Mouse (Mus musculus) midbrain, embryonic 14.5 days (tissue): Measurements from ENCODE around the gene Osbpl3. TPM values are rescaled to one million over a fixed set of nuclear protein-coding genes. Genes with fewer than 3 reads are reported as not detected.
A peak's percentile ranks its signal among the peaks of the same experiment; 100 is the strongest.

Experiments used
- ATAC-seq: fragments of 200-750 bp; cut with Nextera tagmentation; 2 replicates; pipeline ENCODE4 v1.8.0; 2017; ENCODE audit warnings: moderate number of reproducible peaks, moderate library complexity; ENCODE audit not compliant: low FRiP score, low TSS enrichment
- DNase-seq: peaks from one replicate; pipeline ENCODE4 v3.0.0-alpha.2; 2015
- H3K27ac ChIP-seq: fragments of 300-500 bp; sonication (generic); replicated peaks from 2 replicates; pipeline ENCODE4 v1.5.1; 2014; ENCODE audit warnings: mild to moderate bottlenecking, low read depth, low read length, moderate library complexity
- H3K27me3 ChIP-seq: fragments of 300-500 bp; sonication (generic); 2 replicates; pipeline ENCODE4 v1.6.1; 2014; ENCODE audit warnings: low read length, control low read depth, mixed read lengths; ENCODE audit not compliant: control insufficient read depth, insufficient read depth
- H3K36me3 ChIP-seq: fragments of 300-500 bp; sonication (generic); 2 replicates; pipeline ENCODE4 v1.6.1; 2014; ENCODE audit warnings: low read length, control low read depth; ENCODE audit not compliant: control insufficient read depth, insufficient read depth
- H3K4me1 ChIP-seq: fragments of 300-500 bp; sonication (generic); 2 replicates; pipeline ENCODE4 v1.6.1; 2014; ENCODE audit warnings: mild to moderate bottlenecking, antibody characterized with exemption, low read length, control low read depth; ENCODE audit not compliant: control insufficient read depth, insufficient read depth
- H3K4me2 ChIP-seq: fragments of 300-500 bp; sonication (generic); 2 replicates; pipeline ENCODE4 v1.6.1; 2014; ENCODE audit warnings: mild to moderate bottlenecking, low read length, moderate library complexity
- H3K4me3 ChIP-seq: fragments of 300-500 bp; sonication (generic); replicated peaks from 2 replicates; pipeline ENCODE4 v1.5.1; 2014; ENCODE audit warnings: low read depth, low read length
- H3K9ac ChIP-seq: fragments of 300-500 bp; sonication (generic); replicated peaks from 2 replicates; pipeline ENCODE4 v1.6.1; 2014; ENCODE audit warnings: mild to moderate bottlenecking, low read length, moderate library complexity
- H3K9me3 ChIP-seq: fragments of 300-500 bp; sonication (generic); 2 replicates; pipeline ENCODE4 v1.6.1; 2016; ENCODE audit warnings: low read length, control low read depth, mixed read lengths; ENCODE audit not compliant: control insufficient read depth
- WGBS: fragments of 180-500 bp; shearing (Covaris S2); extraction: QIAGEN DNeasy Blood & Tissue Kit; methylation state at CpG from one replicate; pipeline ENCODE4 v1.1.7; 2014; 5-methylcytosine and 5-hydroxymethylcytosine counted together
- polyA plus RNA-seq: library from polyadenylated mRNA; unstranded; fragments of >200 nt; fragmentation: Nextera tagmentation; extraction: Ambion mirVana; gene quantifications from 2 replicates; pipeline ENCODE4 v1.2.1, GENCODE M21; 2014

Gene Osbpl3
- polyA plus RNA-seq, 1 experiment from 2014 or later = 5.5 TPM

DNA sequence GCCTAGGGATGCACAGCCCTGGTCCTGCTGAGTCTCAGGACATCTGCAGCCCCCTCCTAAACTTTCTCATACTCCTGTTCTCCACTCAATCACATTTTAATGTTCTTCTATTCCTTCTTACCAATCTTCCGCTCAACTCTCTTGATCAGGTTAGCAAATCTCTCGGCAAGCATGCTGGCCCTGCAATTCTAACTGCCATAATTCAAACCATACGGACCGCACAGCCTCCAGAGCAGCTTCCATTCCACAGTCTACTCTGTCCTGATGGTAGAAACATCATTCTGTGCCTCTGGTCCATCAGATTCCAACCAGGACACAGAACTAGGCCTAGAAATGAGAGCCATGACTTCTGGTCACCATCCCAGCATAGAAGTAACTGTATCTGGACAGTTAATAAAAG lies 76.3 kb downstream of the Osbpl3 start:
- 95% methylated on average over 4 of the region's 4 CpGs for WGBS

DNA sequence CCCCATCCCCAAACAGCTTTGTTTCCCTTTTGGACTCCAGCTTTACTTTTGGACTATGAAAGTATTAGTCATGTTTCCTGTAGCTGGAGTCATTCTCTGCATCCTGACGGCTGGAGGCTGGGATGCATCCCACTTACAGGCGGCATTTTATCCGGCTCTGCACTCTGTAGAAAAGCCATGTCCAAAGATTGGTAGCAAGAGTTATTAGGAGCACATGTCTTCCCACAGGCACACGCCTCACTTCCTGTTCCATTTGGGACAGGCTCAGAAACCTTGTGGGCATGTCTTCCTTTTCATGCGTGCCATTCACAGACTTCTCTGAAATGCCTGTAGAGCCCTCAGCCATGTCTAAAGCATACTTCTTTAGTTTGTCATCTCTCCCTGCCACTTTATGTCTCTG lies 76.9 kb downstream of the Osbpl3 start:
- Histone ChIP-seq H3K4me3 (no peak overlapping the region), H3K4me2 (no peak overlapping the region), H3K4me1 (no peaks in the 10 kb centered on the region), H3K27ac (no peak overlapping the region), H3K36me3 (no peaks in the 10 kb centered on the region), H3K9ac (no peak overlapping the region), H3K9me3 (no peaks in the 10 kb centered on the region), H3K27me3 (no peaks in the 10 kb centered on the region)
- DNase-seq (no peak), ATAC-seq (no peak)
- WGBS = 88% methylated on average over 5 of the region's 5 CpGs

More for the DNA sequence above, 76.3 kb downstream of the Osbpl3 start:
- DNase-seq (no peak), ATAC-seq (no peak)
- Histone ChIP-seq H3K27me3 (no peaks in the 10 kb centered on the region), H3K9ac (no peak overlapping the region), H3K4me2 (no peak overlapping the region), H3K4me1 (no peaks in the 10 kb centered on the region), H3K9me3 (no peaks in the 10 kb centered on the region), H3K27ac (no peak overlapping the region), H3K36me3 (no peaks in the 10 kb centered on the region), H3K4me3 (no peak overlapping the region)

- Histone ChIP-seq H3K36me3 (no peaks in the 10 kb centered on the region), H3K9ac (no peak overlapping the region), H3K4me2 (no peak overlapping the region), H3K4me1 (0 out of 2 replicates have a peak, but pooled peaks cover 3% of the 10 kb centered on the region), H3K27ac (no peak overlapping the region), H3K27me3 (no peaks in the 10 kb centered on the region), H3K4me3 (no peak overlapping the region), H3K9me3 (no peaks in the 10 kb centered on the region)
- DNase-seq (no peak), ATAC-seq (no peak)
- 88% methylated on average over 21 of the region's 21 CpGs for WGBS
Measured at GRCm38 (mm10) chr6:50377742-50378720, 78.0 kb downstream of the Osbpl3 start.

DNA sequence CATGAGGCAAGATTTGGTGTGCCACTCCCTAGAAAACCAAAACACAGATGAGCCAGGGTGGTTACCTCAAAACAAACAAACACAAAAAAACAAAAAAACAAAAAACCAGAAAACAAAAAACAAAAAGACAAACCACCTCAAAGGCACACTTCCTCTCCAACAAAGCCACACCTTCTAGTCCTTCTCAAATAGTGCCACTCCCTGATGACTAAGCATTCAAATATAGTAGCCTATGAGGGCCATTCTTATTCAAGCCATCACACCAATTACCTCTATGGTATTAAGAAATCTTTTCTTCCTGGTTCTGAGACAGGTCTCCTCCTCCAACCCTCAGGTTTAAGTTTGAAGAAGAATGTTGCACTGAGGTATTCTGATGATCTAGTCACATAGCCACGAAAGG lies 79.3 kb downstream of the Osbpl3 start:
- DNase-seq (no peak), ATAC-seq (no peak)
- H3K27me3 ChIP-seq = no peaks in the 10 kb centered on the region
- H3K36me3 ChIP-seq = no peaks in the 10 kb centered on the region
- 98% methylated on average over 1 of the region's 1 CpGs for WGBS
- no peak overlapping the region for H3K4me3 ChIP-seq
- no peak overlapping the region for H3K27ac ChIP-seq
- H3K9ac ChIP-seq = no peak overlapping the region
- no peaks in the 10 kb centered on the region for H3K9me3 ChIP-seq
- 0 out of 2 replicates have a peak, but pooled peaks cover 3% of the 10 kb centered on the region for H3K4me1 ChIP-seq
- H3K4me2 ChIP-seq = no peak overlapping the region

DNA sequence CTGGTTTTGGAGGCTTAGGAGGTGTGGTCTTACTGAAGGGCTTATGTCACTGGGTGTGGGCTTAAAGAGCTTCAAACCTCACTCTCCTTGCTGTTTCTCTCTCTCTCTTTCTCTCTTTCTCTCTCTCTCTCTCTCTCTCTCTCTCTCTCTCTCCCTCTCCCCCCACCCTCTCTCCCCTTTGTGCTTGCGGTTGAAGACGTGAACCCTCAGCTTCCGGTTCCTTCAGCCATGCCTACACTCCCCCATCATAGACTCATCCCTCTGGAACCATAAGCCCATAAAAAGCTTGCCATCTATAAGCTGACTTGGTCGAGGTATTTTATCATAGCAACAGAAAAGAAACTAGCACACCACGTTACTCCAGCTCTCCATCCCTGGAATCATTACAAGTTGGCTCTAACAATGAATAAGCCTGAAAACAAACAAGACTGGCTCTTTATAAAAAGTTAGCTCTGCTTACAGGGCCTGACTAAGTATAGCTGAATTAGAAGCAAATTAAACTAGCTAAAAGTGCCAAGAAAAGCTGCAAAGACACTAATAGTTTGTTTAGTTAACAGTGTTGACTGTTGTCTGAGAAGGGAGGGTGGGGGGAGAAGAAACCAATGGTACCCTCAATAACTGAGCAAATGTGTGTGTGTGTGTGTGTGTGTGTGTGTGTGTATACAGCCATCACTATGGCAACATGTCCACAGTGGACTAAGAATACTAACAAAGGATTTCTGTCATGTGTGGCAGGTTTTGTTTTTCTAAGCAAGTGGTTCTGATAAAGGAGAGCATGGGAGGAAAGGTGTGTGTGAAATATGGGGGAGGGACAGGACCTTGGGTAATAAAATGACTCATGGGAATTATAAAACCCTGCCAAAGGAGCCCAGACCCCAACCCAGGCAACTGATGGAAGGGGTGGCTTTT lies 83.2 kb downstream of the Osbpl3 start:
- WGBS = 60% methylated on average over 5 of the region's 5 CpGs
- ATAC-seq = no peak

DNA sequence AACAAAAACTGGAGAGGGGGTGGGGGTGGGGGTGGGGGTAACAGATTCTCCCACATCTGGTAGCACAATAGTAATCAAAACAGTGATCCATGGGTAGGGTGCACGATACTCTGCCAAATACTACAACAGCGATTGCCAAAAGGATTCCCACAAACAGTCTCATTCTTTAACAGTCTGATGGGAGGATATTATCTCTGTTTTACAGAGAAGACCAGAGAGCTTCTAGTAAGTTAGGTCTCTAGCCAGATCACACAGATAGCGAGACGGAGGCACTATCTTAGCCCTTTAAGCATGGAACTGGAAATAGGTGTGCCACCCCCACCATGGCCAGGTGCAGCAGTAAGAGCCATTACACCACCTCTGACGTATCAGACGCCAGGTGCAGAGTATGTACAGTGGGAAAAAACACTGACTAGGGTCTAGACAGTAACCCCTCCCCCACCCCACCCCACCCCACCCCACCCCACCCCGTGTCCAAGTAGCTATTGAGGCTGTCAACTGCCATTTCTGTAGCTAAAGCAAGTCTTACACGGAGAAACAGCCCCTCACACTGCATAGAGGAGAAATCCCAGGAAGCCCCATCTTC lies 84.4 kb downstream of the Osbpl3 start:
- H3K9me3 ChIP-seq = no peaks in the 10 kb centered on the region
- no peaks in the 10 kb centered on the region for H3K27me3 ChIP-seq
- DNase-seq (no peak), ATAC-seq (no peak)
- 89% methylated on average over 8 of the region's 8 CpGs for WGBS
- no peaks in the 10 kb centered on the region for H3K36me3 ChIP-seq
- no peak overlapping the region for H3K4me3 ChIP-seq
- H3K4me2 ChIP-seq = no peak overlapping the region
- H3K9ac ChIP-seq = no peak overlapping the region
- 0 out of 2 replicates have a peak, but pooled peaks cover 3% of the 10 kb centered on the region for H3K4me1 ChIP-seq
- H3K27ac ChIP-seq = no peak overlapping the region

More for the DNA sequence above, 83.2 kb downstream of the Osbpl3 start:
- Histone ChIP-seq H3K27me3 (no peaks in the 10 kb centered on the region), H3K4me1 (0 out of 2 replicates have a peak, but pooled peaks cover 3% of the 10 kb centered on the region), H3K9ac (no peak overlapping the region), H3K36me3 (no peaks in the 10 kb centered on the region), H3K9me3 (no peaks in the 10 kb centered on the region), H3K4me3 (no peak overlapping the region), H3K4me2 (no peak overlapping the region), H3K27ac (no peak overlapping the region)
- DNase-seq = peak; percentile 47

- DNase-seq (no peak), ATAC-seq (no peak)
- H3K4me1 ChIP-seq = 0 out of 2 replicates have a peak, but pooled peaks cover 3% of the 10 kb centered on the region
- no peak overlapping the region for H3K4me3 ChIP-seq
- no peaks in the 10 kb centered on the region for H3K27me3 ChIP-seq
- no peaks in the 10 kb centered on the region for H3K9me3 ChIP-seq
- no peak overlapping the region for H3K4me2 ChIP-seq
- H3K9ac ChIP-seq = no peak overlapping the region
- WGBS = 93% methylated on average over 8 of the region's 8 CpGs
- H3K27ac ChIP-seq = no peak overlapping the region
- H3K36me3 ChIP-seq = no peaks in the 10 kb centered on the region
Measured at GRCm38 (mm10) chr6:50368502-50369292, 87.3 kb downstream of the Osbpl3 start.

GRCm38 (mm10) chr6:50367836-50368235 lies 88.2 kb downstream of the Osbpl3 start:
- no peak overlapping the region for H3K9ac ChIP-seq
- ATAC-seq = no peak
- no peaks in the 10 kb centered on the region for H3K27me3 ChIP-seq
- DNase-seq = no peak
- H3K27ac ChIP-seq = no peak overlapping the region
- no peaks in the 10 kb centered on the region for H3K9me3 ChIP-seq
- H3K4me3 ChIP-seq = no peak overlapping the region
- H3K4me2 ChIP-seq = no peak overlapping the region
- H3K36me3 ChIP-seq = no peaks in the 10 kb centered on the region
- H3K4me1 ChIP-seq = no peaks in the 10 kb centered on the region
- 91% methylated on average over 5 of the region's 5 CpGs for WGBS
